Mouse (Mus musculus) MEL (cell line): ENCODE measurements around the gene Zdhhc16. TPM values are rescaled to one million over a fixed set of nuclear protein-coding genes. Genes with fewer than 3 reads are reported as not detected.

Experiments used
- DNase-seq: peaks from one replicate; pipeline ENCODE4 v3.0.0; 2011; ENCODE audit warnings: low read depth, low spot score
- H3K27ac ChIP-seq: 2 replicates; pipeline ENCODE4 v1.5.1; 2012; ENCODE audit warnings: low read depth, mild to moderate bottlenecking, control low read depth, low read length, moderate library complexity; ENCODE audit not compliant: control insufficient read depth
- H3K27me3 ChIP-seq, 2 experiments: fragments of 150-350 bp in 1 of 2; sonication (generic) in 1 of 2; 2 replicates each; pipeline ENCODE4 v1.6.1; 2012; ENCODE audit warnings: low read length in 2 of 2, mild to moderate bottlenecking in 2 of 2, improper control_type of control experiment in 1 of 2, moderate library complexity in 1 of 2; ENCODE audit not compliant: insufficient read depth in 2 of 2, control insufficient read depth in 1 of 2
- H3K36me3 ChIP-seq, 2 experiments: 2 replicates each; pipeline ENCODE4 v1.6.1; 2012 to 2014; ENCODE audit warnings: low read length in 2 of 2, improper control_type of control experiment in 1 of 2, inconsistent platforms in 1 of 2, mild to moderate bottlenecking in 1 of 2; ENCODE audit not compliant: insufficient read depth in 2 of 2, control insufficient read depth in 1 of 2
- H3K4me1 ChIP-seq, 2 experiments: fragments of 150-350 bp in 1 of 2; sonication (generic) in 1 of 2; 2 replicates each; pipeline ENCODE4 v1.6.1; 2012; ENCODE audit warnings: low read length in 2 of 2, improper control_type of control experiment in 1 of 2, mild to moderate bottlenecking in 1 of 2; ENCODE audit not compliant: insufficient read depth in 2 of 2, control insufficient read depth in 1 of 2
- H3K4me3 ChIP-seq, 2 experiments: fragments of 150-350 bp in 1 of 2; sonication (generic) in 1 of 2; 2 replicates each; pipeline ENCODE4 v1.5.1; 2012; ENCODE audit warnings: low read depth in 2 of 2, low read length in 2 of 2, mild to moderate bottlenecking in 2 of 2, moderate library complexity in 2 of 2, control low read depth in 1 of 2, improper control_type of control experiment in 1 of 2; ENCODE audit not compliant: control insufficient read depth in 1 of 2, insufficient read depth in 1 of 2
- H3K79me2 ChIP-seq: 2 replicates; pipeline ENCODE4 v1.6.1; 2012; ENCODE audit warnings: mild to moderate bottlenecking, low read length, moderate library complexity; ENCODE audit not compliant: control insufficient read depth, poor library complexity, insufficient read depth
- H3K9ac ChIP-seq: 2 replicates; pipeline ENCODE4 v1.6.1; 2012; ENCODE audit warnings: low read depth, mild to moderate bottlenecking, control low read depth, low read length, moderate library complexity; ENCODE audit not compliant: control insufficient read depth, poor library complexity, severe bottlenecking
- H3K9me3 ChIP-seq: fragments of 150-350 bp; sonication (generic); replicated peaks from 2 replicates; pipeline ENCODE4 v1.6.1; 2012; ENCODE audit warnings: mild to moderate bottlenecking, low read length, improper control_type of control experiment, moderate library complexity; ENCODE audit not compliant: insufficient read depth
- BHLHE40 ChIP-seq: IDR thresholded peaks from 2 replicates; pipeline ENCODE4 v1.6.1; 2012; ENCODE audit warnings: low read depth, mild to moderate bottlenecking, inconsistent platforms, low read length, improper control_type of control experiment, borderline replicate concordance
- CHD2 ChIP-seq: IDR thresholded peaks from 2 replicates; pipeline ENCODE4 v1.6.1; 2011; ENCODE audit warnings: low read length, improper control_type of control experiment
- CTCF ChIP-seq, 3 experiments: IDR thresholded peaks in 2 of 3; conservative IDR thresholded peaks in 1 of 3; 2 replicates each; pipeline ENCODE4 v1.5.1; 2011 to 2012; ENCODE audit warnings: low read length in 3 of 3, low read depth in 2 of 3, mild to moderate bottlenecking in 2 of 3, improper control_type of control experiment in 1 of 3, inconsistent platforms in 1 of 3, mixed read lengths in 1 of 3, moderate library complexity in 1 of 3; ENCODE audit not compliant: control insufficient read depth in 1 of 3, insufficient read depth in 1 of 3, poor library complexity in 1 of 3, severe bottlenecking in 1 of 3
- ELF1 ChIP-seq: IDR thresholded peaks from 2 replicates; pipeline ENCODE4 v1.6.1; 2014; ENCODE audit warnings: low read depth, mild to moderate bottlenecking, inconsistent platforms, low read length, improper control_type of control experiment, moderate library complexity
- EP300 ChIP-seq, 2 experiments: IDR thresholded peaks; 2 replicates each; pipeline ENCODE4 v1.6.1; 2011; ENCODE audit warnings: improper control_type of control experiment in 2 of 2, low read length in 2 of 2, low read depth in 1 of 2, mild to moderate bottlenecking in 1 of 2
- GABPA ChIP-seq: IDR thresholded peaks from 2 replicates; pipeline ENCODE4 v1.6.1; 2012; ENCODE audit warnings: low read depth, mild to moderate bottlenecking, inconsistent platforms, low read length, improper control_type of control experiment, moderate library complexity
- GATA1 ChIP-seq: IDR thresholded peaks from 2 replicates; pipeline ENCODE4 v1.6.1; 2011; ENCODE audit warnings: low read depth, low read length, improper control_type of control experiment
- JUND ChIP-seq: IDR thresholded peaks from 2 replicates; pipeline ENCODE4 v1.6.1; 2011; ENCODE audit warnings: low read depth, mild to moderate bottlenecking, improper control_type of control experiment, low read length
- KAT2A ChIP-seq: conservative IDR thresholded peaks from 2 replicates; pipeline ENCODE4 v1.6.1; 2012; ENCODE audit warnings: low read depth, low read length, improper control_type of control experiment, inconsistent platforms
- MAX ChIP-seq: IDR thresholded peaks from 2 replicates; pipeline ENCODE4 v1.6.1; 2011; ENCODE audit warnings: low read length, improper control_type of control experiment
- MAZ ChIP-seq: IDR thresholded peaks from 2 replicates; pipeline ENCODE4 v1.6.1; 2012; ENCODE audit warnings: low read depth, mild to moderate bottlenecking, inconsistent platforms, low read length, improper control_type of control experiment
- MEF2A ChIP-seq: IDR thresholded peaks from 2 replicates; pipeline ENCODE4 v1.6.1; 2014; ENCODE audit warnings: low read depth, mild to moderate bottlenecking, inconsistent platforms, low read length, improper control_type of control experiment; ENCODE audit not compliant: poor library complexity, insufficient replicate concordance, severe bottlenecking; ENCODE audit errors: extremely low read depth
- MXI1 ChIP-seq: IDR thresholded peaks from 2 replicates; pipeline ENCODE4 v1.6.1; 2011; ENCODE audit warnings: mild to moderate bottlenecking, low read depth, low read length, improper control_type of control experiment
- MYC ChIP-seq: IDR thresholded peaks from 2 replicates; pipeline ENCODE4 v1.6.1; 2011; ENCODE audit warnings: low read depth, mild to moderate bottlenecking, low read length, improper control_type of control experiment, moderate library complexity
- NELFE ChIP-seq: IDR thresholded peaks from 2 replicates; pipeline ENCODE4 v1.6.1; 2011; ENCODE audit warnings: low read depth, low read length, improper control_type of control experiment
- POLR2AphosphoS2 ChIP-seq: IDR thresholded peaks from 2 replicates; pipeline ENCODE4 v1.6.1; 2011; ENCODE audit warnings: low read length, improper control_type of control experiment
- POLR2AphosphoS5 ChIP-seq: IDR thresholded peaks from 2 replicates; pipeline ENCODE4 v1.6.1; 2012; ENCODE audit warnings: low read depth, borderline replicate concordance, mild to moderate bottlenecking, inconsistent platforms, low read length, moderate library complexity, mixed read lengths
- RAD21 ChIP-seq: IDR thresholded peaks from 2 replicates; pipeline ENCODE4 v1.6.1; 2011; ENCODE audit warnings: mild to moderate bottlenecking, low read depth, low read length, improper control_type of control experiment
- RCOR1 ChIP-seq: IDR thresholded peaks from 2 replicates; pipeline ENCODE4 v1.6.1; 2012; ENCODE audit warnings: low read depth, mild to moderate bottlenecking, inconsistent platforms, low read length, improper control_type of control experiment
- SIN3A ChIP-seq: IDR thresholded peaks from 2 replicates; pipeline ENCODE4 v1.6.1; 2012; ENCODE audit warnings: low read length, improper control_type of control experiment, inconsistent platforms
- SMC3 ChIP-seq: IDR thresholded peaks from 2 replicates; pipeline ENCODE4 v1.6.1; 2011; ENCODE audit warnings: low read depth, low read length, improper control_type of control experiment
- TAL1 ChIP-seq: IDR thresholded peaks from 2 replicates; pipeline ENCODE4 v1.6.1; 2012; ENCODE audit warnings: mild to moderate bottlenecking, inconsistent platforms, low read length, moderate library complexity, mixed read lengths
- TBP ChIP-seq: IDR thresholded peaks from 2 replicates; pipeline ENCODE4 v1.8.0; 2011; ENCODE audit warnings: low read depth, low read length, improper control_type of control experiment
- ZMIZ1 ChIP-seq: IDR thresholded peaks from 2 replicates; pipeline ENCODE4 v1.6.1; 2012; ENCODE audit warnings: low read depth, mild to moderate bottlenecking, inconsistent platforms, low read length, improper control_type of control experiment, moderate library complexity
- polyA plus RNA-seq, 2 experiments: library from polyadenylated mRNA; stranded (reverse) in 1 of 2; unstranded in 1 of 2; fragments of >175 nt in 1 of 2; fragments of >200 nt in 1 of 2; gene quantifications; 2 replicates each; pipeline versions ENCODE4 v1.2.1 to v1.2.4; 2012; ENCODE audit warnings: low replicate concordance in 2 of 2, low read depth in 1 of 2; ENCODE audit not compliant: insufficient read length in 2 of 2, insufficient read depth in 1 of 2, missing spikeins in 1 of 2
- total RNA-seq: library from RNA; depleted of rRNA; stranded (reverse); fragments of 300-350 nt; gene quantifications from 2 replicates; pipeline ENCODE4 v1.2.3, GENCODE M21; 2012

The Zdhhc16 gene
- total and polyA plus RNA-seq, 3 experiments: 99.2 to 128 TPM; not detected in 1

DNA sequence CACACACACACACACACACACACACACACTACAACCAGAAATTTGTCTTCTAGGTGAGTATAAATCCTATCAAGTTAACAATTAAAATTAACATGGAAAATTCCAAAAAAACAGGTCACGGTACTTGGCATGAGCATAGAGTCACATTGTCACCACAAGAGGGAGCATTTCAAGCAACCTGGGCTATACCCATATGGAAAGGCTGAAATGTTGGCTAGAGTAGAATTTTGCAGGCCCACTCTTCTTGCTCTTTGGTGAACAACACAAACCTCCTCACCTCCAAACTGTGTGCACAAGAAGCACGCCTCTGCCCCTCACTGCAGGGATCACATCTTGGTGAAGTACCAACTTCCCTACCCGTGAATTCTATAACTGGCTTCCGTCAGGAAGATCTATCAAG is 34.4 kb upstream of the Zdhhc16 start (continued):
- TF ChIP-seq MAZ: no peak
- peak; percentile 78 for TF ChIP-seq TBP
- TF ChIP-seq ZMIZ1: no peak
- TF ChIP-seq EP300 (IDR thresholded peaks at IDR 0.05; ENCODE audit: low read depth in 1 of 2, low read length in 2 of 2): no peak
- no peak for TF ChIP-seq POLR2AphosphoS2

DNA sequence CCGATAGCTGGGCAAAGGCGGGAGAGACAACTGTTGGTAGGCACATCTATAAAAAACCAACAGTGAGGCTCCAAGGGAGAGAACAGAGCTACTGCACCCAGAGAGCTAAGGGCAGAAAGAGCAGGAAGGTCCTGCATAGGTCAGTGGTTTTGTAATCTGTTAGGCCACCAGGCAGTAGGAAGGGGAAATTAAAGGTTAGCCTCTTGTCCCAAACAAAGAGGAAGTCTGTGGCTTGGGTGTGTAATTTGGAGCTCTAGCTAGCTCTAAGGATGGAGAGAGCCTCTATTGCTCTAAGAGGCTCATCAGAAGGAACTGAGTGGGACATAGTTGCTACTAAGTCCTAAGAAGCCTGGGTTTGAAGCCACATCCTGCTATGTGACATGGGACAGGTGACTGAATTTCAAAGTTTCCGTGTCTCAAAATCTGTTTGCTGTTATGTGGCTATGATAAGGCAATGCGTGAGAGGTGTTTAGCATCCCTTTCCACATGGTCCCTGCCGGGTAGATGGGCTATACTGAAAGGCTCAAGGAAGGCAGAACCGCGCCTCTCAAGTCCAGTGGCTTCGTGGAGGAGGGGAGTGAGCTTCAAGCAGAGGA is 32.7 kb upstream of the Zdhhc16 start:
- H3K9ac ChIP-seq: no peak overlapping the region
- peaks cover 3 to 36% of the 10 kb centered on the region in 2 experiments for H3K4me1 ChIP-seq
- H3K27me3 ChIP-seq: no peaks in the 10 kb centered on the region
- H3K9me3 ChIP-seq: no peaks in the 10 kb centered on the region
- no peak overlapping the region for H3K27ac ChIP-seq
- peak; percentile 70 for DNase-seq
- peaks cover 0 to 32% of the 10 kb centered on the region in 2 experiments; a peak in 2 of 4 replicates for H3K36me3 ChIP-seq
- H3K4me3 ChIP-seq: no peak overlapping the region
- peaks cover 3% of the 10 kb centered on the region; the same call in 1 of the 2 replicates for H3K79me2 ChIP-seq
- TF ChIP-seq MAX (no peak), EP300 (IDR thresholded peaks at IDR 0.05; ENCODE audit: low read depth in 1 of 2, low read length in 2 of 2) (peak; percentile 34 to 72; a peak in 3 of 4 replicates), JUND (no peak), SMC3 (no peak), POLR2AphosphoS5 (no peak), ELF1 (0 out of 2 replicates have a peak, but pooled peaks have one; percentile 17), RAD21 (no peak), GABPA (no peak), BHLHE40 (no peak), CTCF (IDR thresholded peaks at IDR 0.05 in 2 of 3, conservative IDR thresholded peaks at IDR 0.05 in 1 of 3; ENCODE audit: control insufficient read depth in 1 of 3, insufficient read depth in 1 of 3, low read depth in 2 of 3, low read length in 3 of 3, poor library complexity in 1 of 3, severe bottlenecking in 1 of 3) (no peak), KAT2A (no peak), ZMIZ1 (no peak), MAZ (no peak), GATA1 (0 out of 2 replicates have a peak, but pooled peaks have one; percentile 17), TBP (no peak), NELFE (no peak), CHD2 (no peak), MYC (no peak), RCOR1 (0 out of 2 replicates have a peak, but pooled peaks have one; percentile 46), TAL1 (peak; percentile 72), MEF2A (no peak), MXI1 (no peak), SIN3A (no peak)
